Mouse (Mus musculus) regulatory T cell (primary cell): ENCODE results near the gene Ip6k1.

ENCODE experiments used
- in situ Hi-C: fragments of 300-600 bp; cut with MboI, MseI; formaldehyde crosslinking; loops from one replicate; pipeline ENCODE4 v1.15.1; 2025; ENCODE audit warnings: high pct_unique_total_duplicates

Gene Ip6k1

DNA sequence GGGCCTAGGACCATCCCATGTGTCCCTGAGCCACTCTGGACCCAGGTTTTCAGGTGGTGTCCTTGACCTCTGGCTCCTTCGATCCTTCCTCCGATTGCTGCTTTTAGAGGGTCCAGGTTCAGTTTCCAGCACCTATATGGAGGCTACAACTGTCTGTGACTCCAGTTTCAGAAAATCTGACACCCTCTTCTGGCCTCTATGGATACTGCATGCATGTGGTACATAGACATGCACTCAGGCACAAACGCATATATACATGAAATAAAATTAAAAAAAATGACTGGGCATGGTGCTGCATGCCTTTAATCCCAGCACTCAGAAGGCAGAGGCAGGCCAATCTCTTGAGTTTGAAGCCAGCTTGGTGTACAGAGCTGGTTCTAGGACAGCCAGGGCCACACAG, 25.6 kb downstream of the Ip6k1 start:
- in situ Hi-C loops = no loop called here

DNA sequence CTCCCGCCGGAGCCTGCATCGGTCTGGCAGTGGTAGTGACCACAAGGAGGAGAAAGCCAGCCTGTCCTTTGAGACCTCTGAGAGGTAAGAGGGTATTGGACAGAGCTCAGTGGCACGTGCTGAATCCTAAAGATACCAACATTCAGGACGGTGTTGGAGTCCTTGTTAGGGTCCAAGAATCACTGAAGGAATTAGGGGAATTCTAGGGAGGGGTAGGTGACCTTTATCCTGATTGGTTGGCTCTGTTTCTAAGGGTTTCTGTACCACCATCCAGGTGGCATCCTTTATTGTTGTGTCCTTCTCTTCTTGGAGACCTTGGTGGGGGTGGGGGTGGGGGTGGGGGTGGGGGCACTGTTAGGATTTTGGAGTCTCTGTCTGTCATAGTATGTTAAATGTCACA, 29.8 kb downstream of the Ip6k1 start:
- in situ Hi-C loops = no loop called here

- in situ Hi-C loops = no loop called here
Observed at GRCm38 (mm10) chr9:108035331-108036156, 33.2 kb downstream of the Ip6k1 start.

- in situ Hi-C loops = no loop called here
Observed at GRCm38 (mm10) chr9:108044751-108045492, 42.6 kb downstream of the Ip6k1 start.

DNA sequence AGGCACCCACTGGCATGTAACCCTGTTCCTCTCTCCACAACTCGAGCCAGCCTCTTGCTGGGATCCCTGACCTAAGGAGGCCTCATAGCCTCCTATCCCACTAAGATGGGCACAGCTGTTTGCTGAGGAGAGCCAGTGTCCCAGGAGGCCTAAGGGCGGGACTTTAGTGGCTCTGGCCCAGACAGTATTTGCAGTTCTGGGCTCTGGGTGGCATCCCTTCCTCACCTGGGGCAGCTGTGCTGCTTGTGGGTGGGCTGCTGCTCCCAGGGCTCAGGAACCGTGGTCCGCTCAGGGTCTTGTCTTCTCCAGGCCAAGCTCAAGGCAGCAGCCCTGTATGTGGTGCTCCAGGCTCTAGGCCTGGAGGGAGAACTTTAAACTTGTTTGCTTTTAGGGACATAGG, 44.3 kb downstream of the Ip6k1 start:
- in situ Hi-C loops = no loop called here

DNA sequence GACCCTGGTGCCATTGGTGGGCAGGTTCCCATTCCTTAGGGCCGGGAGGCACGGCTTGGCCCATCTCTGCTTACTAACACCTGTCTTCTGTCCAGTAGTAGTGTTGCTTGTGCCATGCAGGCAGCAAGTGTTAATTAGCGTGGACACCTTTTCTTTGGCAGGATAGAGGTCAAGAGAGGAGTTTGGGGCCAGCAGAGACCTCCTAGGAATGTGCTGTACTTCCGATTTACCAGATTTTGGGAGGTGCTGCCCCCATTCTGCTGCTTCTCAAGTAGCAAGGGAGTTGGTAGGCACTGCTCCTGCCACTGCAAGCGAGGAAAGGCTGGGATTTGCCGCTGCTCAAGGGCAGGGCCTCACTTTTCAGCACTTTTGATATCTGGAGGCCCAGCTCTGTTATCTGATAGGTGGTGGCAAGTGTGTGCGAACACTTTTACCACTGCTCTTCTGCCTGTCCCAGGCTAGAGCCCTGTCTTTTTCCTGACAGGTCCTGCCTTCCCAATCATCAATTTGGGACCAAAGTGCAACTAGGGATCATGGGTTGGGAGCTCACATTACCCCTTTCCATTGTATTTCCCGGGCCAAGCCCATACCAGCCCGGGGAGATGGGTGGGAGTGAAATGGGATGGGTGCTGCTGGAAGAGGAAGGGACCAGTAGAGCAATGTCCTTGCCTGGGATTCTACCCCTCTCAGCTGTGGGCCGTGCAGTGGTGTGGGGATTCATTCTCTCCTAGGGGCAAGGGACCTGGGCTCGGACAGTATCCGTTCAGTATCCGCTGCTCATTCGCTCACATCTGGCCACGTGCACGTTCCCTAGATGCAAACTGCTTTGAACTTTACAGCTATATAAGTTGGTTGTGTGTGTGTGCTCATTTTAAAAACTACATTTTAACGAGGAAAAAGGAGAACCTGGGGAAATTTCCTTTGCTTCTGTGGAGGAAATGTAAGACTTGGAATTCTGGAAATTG, 45.6 kb downstream of the Ip6k1 start:
- in situ Hi-C loops = no loop called here

- in situ Hi-C loops = no loop called here
Observed at GRCm38 (mm10) chr9:108048566-108048955, 46.3 kb downstream of the Ip6k1 start.

GRCm38 (mm10) chr9:108049016-108049455, 46.7 kb downstream of the Ip6k1 start, which contains the start of gene Gmppb:
TSS of gene Gmppb (plus strand) at chr9:108049242.
- in situ Hi-C loops = no loop called here

DNA sequence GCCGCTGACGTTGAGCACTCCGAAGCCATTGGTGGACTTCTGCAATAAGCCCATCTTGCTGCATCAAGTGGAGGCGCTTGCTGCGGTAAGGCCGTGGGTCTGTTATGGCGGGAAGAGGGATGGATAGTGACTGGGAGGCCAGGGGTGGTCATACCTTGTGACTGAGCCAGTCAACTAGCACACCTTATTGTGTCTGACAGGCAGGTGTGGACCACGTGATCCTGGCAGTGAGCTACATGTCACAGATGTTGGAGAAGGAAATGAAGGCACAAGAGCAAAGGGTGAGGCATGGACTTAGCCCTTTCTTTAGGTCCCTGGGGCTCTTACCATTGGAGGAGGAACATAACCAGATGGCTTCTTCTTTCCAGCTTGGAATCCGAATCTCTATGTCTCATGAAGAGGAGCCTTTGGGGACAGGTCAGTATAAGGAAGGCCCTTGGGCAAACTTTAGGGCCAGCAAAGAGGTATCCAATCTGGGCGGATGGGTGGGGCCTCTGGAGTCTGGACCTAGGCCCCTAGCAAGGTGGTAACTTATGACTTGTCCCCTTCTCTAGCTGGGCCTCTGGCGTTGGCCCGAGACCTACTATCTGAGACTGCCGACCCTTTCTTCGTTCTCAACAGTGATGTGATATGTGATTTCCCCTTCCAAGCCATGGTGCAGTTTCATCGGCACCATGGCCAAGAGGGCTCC, 47.4 kb downstream of the Ip6k1 start:
- in situ Hi-C loops = no loop called here

- in situ Hi-C loops = no loop called here
Observed at GRCm38 (mm10) chr9:108051184-108051930, 49.1 kb downstream of the Ip6k1 start.

DNA sequence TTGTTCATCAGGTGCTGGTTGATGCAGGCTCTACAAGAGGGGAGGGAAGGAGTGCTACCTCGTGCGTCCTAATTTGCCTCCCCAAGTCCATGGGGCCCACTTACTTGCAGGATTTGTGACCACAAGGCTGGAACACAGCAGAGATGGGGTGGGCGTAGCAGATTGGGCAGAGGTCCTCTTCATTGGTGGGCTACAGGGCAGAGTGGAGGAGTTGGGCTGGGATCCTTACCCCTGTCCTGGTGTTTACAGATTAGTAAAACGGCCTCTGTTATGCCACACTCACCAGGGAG, 49.6 kb downstream of the Ip6k1 start:
- in situ Hi-C loops = no loop called here

GRCm38 (mm10) chr9:108052411-108052810, 50.1 kb downstream of the Ip6k1 start:
- in situ Hi-C loops = no loop called here

DNA sequence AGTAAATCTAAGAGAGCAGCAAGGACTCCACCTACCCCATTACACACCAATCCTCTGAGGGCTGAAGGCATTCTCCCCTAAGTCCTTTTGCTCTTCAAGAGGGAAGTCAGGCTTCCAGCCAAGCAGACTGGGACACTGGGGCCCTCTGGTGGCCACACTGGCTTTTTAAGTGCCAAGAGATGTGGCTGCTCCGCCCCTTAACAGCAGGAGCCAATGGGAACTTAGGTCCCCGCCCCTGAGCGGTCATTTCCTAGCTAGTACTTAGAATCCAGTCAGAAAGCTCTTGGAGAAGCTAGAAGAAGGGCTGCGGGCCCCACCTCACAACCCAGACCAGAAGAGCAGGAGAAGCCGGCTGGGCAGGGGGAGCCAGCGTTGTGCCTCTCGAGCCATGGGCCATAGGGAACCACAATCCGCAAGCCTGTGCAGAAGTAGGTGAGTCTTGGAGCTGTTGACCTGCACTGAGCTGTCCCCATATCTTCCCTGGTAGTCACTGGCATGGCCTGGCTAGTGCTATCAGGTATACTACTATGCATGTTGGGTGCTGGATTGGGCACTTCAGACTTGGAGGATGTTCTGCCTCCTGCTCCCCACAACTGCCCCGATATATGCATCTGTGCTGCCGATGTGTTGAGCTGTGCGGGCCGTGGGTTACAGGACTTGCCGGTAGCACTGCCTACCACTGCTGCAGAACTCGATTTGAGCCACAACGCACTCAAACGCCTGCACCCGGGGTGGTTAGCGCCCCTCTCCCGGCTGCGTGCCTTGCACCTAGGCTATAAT, 50.8 kb downstream of the Ip6k1 start, which contains the start of gene Amigo3:
Gene Amigo3, plus strand, starts transcription at position 275 of the 780 bp plus-strand sequence.
- in situ Hi-C loops = no loop called here

- in situ Hi-C loops = no loop called here
Observed at GRCm38 (mm10) chr9:108053665-108054225, 51.4 kb downstream of the Ip6k1 start.

- in situ Hi-C loops = no loop called here
Observed at GRCm38 (mm10) chr9:108054331-108055040, 52.2 kb downstream of the Ip6k1 start.

DNA sequence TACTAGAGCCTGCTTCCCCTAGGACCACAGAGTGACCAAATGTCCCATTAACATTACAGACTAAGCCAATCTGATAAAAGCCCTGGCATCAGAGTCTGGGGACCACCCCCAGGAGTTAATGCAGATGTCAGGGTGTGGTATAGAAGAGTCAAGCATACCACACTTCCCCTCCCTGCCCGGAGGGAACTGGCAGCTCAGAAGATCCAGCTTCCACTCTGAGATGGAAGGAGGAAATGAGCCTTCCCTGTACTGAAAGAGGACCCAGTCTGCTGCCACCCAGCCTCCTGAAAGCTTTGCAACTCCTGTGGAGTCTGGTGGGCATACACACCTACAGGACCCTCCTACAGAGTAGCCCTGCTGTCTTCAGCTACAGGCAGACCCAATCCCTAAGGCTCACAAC, 52.8 kb downstream of the Ip6k1 start:
- in situ Hi-C loops = no loop called here

GRCm38 (mm10) chr9:108055661-108056237, 53.4 kb downstream of the Ip6k1 start:
- in situ Hi-C loops = no loop called here
